In genomic region chr11:74843435-74843714, GRCm38 (mm10) we compare ENCODE assay signal across 9 mouse cellular contexts. TPM values are rescaled to one million over a fixed set of nuclear protein-coding genes. Genes with fewer than 3 reads are reported as not detected.
DNase-seq lines count a peak whose midpoint lies in the region; ATAC-seq and TF ChIP-seq lines count a peak whose summit lies in the region.
"Had no signal": no experiment of that assay in that cellular context is flagged by ENCODE, and none has a peak within 500 bp of the region (broad histone marks: within the 10 kb centered on the region; RNA-seq: fewer than 3 reads in every experiment).

No protein-coding gene starts in this region.

- WGBS in lung, embryonic 14.5 days, result 72% methylated on average over 2 of the region's 2 CpGs
- WGBS in heart, embryonic 13.5 days, result 73% methylated on average over 2 of the region's 2 CpGs
- 87% methylated on average over 2 of the region's 2 CpGs for WGBS in liver, embryonic 12.5 days (ENCODE audit: insufficient replicate concordance)

- 0 out of 2 replicates have a peak, but pooled peaks cover 3% of the 10 kb centered on the region for H3K4me1 ChIP-seq in lung, embryonic 14.5 days (ENCODE audit: insufficient read depth)
- peaks cover 67% of the 10 kb centered on the region for H3K4me1 ChIP-seq in heart, embryonic 13.5 days
- peaks cover 31% of the 10 kb centered on the region for H3K4me1 ChIP-seq in liver, embryonic 12.5 days

- no peak overlapping the region for H3K9ac ChIP-seq in lung, embryonic 14.5 days
- H3K9ac ChIP-seq in heart, embryonic 13.5 days, result peak overlapping the region; percentile 45; the same call in 1 of the 2 replicates
- no peak overlapping the region for H3K9ac ChIP-seq in liver, embryonic 12.5 days

- DNase-seq in cerebellum, adult 11-12 months, result peak; percentile 63
- DNase-seq in lung, embryonic 14.5 days, result peak; percentile 11
- DNase-seq in lung, adult 18-20 months, result no peak
- DNase-seq in lung, postnatal 36 days, result peak; percentile 59
- no peak for DNase-seq in layer of hippocampus, adult 8-10 months (ENCODE audit: low spot score in 2 of 2)

- no peaks in the 10 kb centered on the region; the same call in 1 of the 2 replicates for H3K9me3 ChIP-seq in lung, embryonic 14.5 days (ENCODE audit: low read depth, low read length)
- H3K9me3 ChIP-seq in heart, embryonic 13.5 days, result peaks cover 3% of the 10 kb centered on the region; the same call in 1 of the 2 replicates
- H3K9me3 ChIP-seq in liver, embryonic 12.5 days (replicated peaks), result peaks cover 5% of the 10 kb centered on the region; the same call in 1 of the 2 replicates

- no peak for ATAC-seq in cerebellum, adult (ENCODE audit: insufficient number of reproducible peaks, low FRiP score, low TSS enrichment)
- ATAC-seq in lung, embryonic 14.5 days (ENCODE audit: insufficient read depth), result no peak
- no peak for ATAC-seq in heart, embryonic 13.5 days (ENCODE audit: extremely low read depth, insufficient number of reproducible peaks, low FRiP score, low TSS enrichment)
- no peak for ATAC-seq in liver, embryonic 12.5 days

- no peak overlapping the region for H3K4me3 ChIP-seq in lung, embryonic 14.5 days (ENCODE audit: low read depth, low read length)
- H3K4me3 ChIP-seq in heart, embryonic 13.5 days, result no peak overlapping the region
- H3K4me3 ChIP-seq in liver, embryonic 12.5 days, result no peak overlapping the region

- no peak overlapping the region for H3K27ac ChIP-seq in lung, embryonic 14.5 days (ENCODE audit: low read depth)
- peak overlapping the region; percentile 56 for H3K27ac ChIP-seq in heart, embryonic 13.5 days (replicated peaks)
- H3K27ac ChIP-seq in liver, embryonic 12.5 days, result no peak overlapping the region; the same call in 1 of the 2 replicates

- no peaks in the 10 kb centered on the region for H3K27me3 ChIP-seq in lung, embryonic 14.5 days (ENCODE audit: insufficient read depth, low read length)
- no peaks in the 10 kb centered on the region for H3K27me3 ChIP-seq in heart, embryonic 13.5 days (replicated peaks)
- H3K27me3 ChIP-seq in liver, embryonic 12.5 days (replicated peaks), result no peaks in the 10 kb centered on the region
- H3K27me3 ChIP-seq: megakaryocyte, embryonic 14.5 days had no signal

- no peak overlapping the region for H3K4me2 ChIP-seq in lung, embryonic 14.5 days
- H3K4me2 ChIP-seq in heart, embryonic 13.5 days, result no peak overlapping the region
- no peak overlapping the region for H3K4me2 ChIP-seq in liver, embryonic 12.5 days

- H3K36me3 ChIP-seq in lung, embryonic 14.5 days (ENCODE audit: insufficient read depth), result peaks cover 32% of the 10 kb centered on the region
- peaks cover 57% of the 10 kb centered on the region for H3K36me3 ChIP-seq in heart, embryonic 13.5 days
- peaks cover 52% of the 10 kb centered on the region for H3K36me3 ChIP-seq in liver, embryonic 12.5 days

- TF ChIP-seq CTCF in lung, embryonic 14.5 days (IDR thresholded peaks at IDR 0.05; ENCODE audit: low read depth), result no peak

RNA-seq across cellular contexts. Expression of gene Mnt, which starts 12.7 kb away (rescaled TPM):
- 4.3 and 4.4 TPM in 2 replicates for polyA plus RNA-seq in lung, embryonic 14.5 days (2014; fragmentation: Nextera tagmentation; extraction: Ambion mirVana)
- polyA plus RNA-seq in heart, embryonic 13.5 days (2015; fragmentation: Nextera tagmentation; extraction: Ambion mirVana), result 3.3 and 3.5 TPM in 2 replicates
- 10 to 100 TPM; 33.0 to 41.6 (median 35.6) TPM for total RNA-seq in layer of hippocampus, adult 8-10 months (2022)
- 1.9 and 2.0 TPM in 2 replicates for polyA plus RNA-seq in liver, embryonic 12.5 days (2016; fragmentation: Nextera tagmentation; extraction: Ambion mirVana)

RNA-seq across cellular contexts. Expression of gene Sgsm2, which starts 53.5 kb away (rescaled TPM):
- polyA plus RNA-seq in lung, embryonic 14.5 days (2014; fragmentation: Nextera tagmentation; extraction: Ambion mirVana), result 4.8 and 5.4 TPM in 2 replicates
- polyA plus RNA-seq in heart, embryonic 13.5 days (2015; fragmentation: Nextera tagmentation; extraction: Ambion mirVana), result 4.2 and 4.9 TPM in 2 replicates
- 100 to 1,000 TPM in 1 of 4 experiments, 10 to 100 TPM in 3; 79.3 to 105 (median 92.2) TPM for total RNA-seq in layer of hippocampus, adult 8-10 months (2022)
- 2.6 and 2.9 TPM in 2 replicates for polyA plus RNA-seq in liver, embryonic 12.5 days (2016; fragmentation: Nextera tagmentation; extraction: Ambion mirVana)

RNA-seq across cellular contexts. Expression of gene Tsr1, which starts 54.5 kb away (rescaled TPM):
- polyA plus RNA-seq in lung, embryonic 14.5 days (2014; fragmentation: Nextera tagmentation; extraction: Ambion mirVana), result 55.1 and 57.5 TPM in 2 replicates
- 26.5 and 27.4 TPM in 2 replicates for polyA plus RNA-seq in heart, embryonic 13.5 days (2015; fragmentation: Nextera tagmentation; extraction: Ambion mirVana)
- total RNA-seq in layer of hippocampus, adult 8-10 months (2022), result 10 to 100 TPM; 33.1 to 38.4 (median 34.7) TPM
- polyA plus RNA-seq in liver, embryonic 12.5 days (2016; fragmentation: Nextera tagmentation; extraction: Ambion mirVana), result 45.5 and 47.1 TPM in 2 replicates

Comparison
In these comparisons a context has a peak if more than half of its experiments do, and no peak if none do; other contexts are left out.
1. DNase-seq: peak in cerebellum, adult 11-12 months (single experiment), lung, embryonic 14.5 days (single experiment) and lung, postnatal 36 days (single experiment); none in lung, adult 18-20 months (0 of 2) and layer of hippocampus, adult 8-10 months (0 of 2).